Mouse (Mus musculus) brain, embryonic 18.5 days (tissue): ENCODE results near the gene Lasp1.
"Not testable (repeated sequence)": the region's sequence is repeated elsewhere in the genome, so short reads cannot be mapped to it uniquely, and the experiment has no call there.

ENCODE experiments used
- DNase-seq: peaks from one replicate; pipeline ENCODE4 v3.0.0-alpha.2; 2012; ENCODE audit warnings: low read depth, low spot score

The Lasp1 gene

GRCm38 (mm10) chr11:97872378-97872777, 73.6 kb downstream of the Lasp1 start:
- not testable (repeated sequence) for DNase-seq

DNA sequence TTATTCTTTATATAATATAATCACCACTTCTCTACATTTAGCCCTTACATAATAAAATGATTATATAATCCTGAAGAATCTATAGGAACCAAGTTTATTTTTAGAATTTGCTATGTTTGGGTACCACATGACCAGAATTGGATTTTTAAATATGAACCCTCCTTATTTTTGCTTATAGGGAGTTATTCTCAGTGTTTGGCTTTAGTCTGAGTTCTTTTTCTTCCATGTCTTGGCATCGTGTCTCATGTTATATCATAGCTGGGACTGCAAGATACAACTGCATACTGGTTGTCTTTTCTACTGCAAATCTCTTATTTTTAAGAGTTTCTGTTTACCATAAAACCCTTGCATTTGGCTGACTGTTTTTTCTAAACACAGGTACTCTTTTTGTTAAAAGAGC, 75.6 kb downstream of the Lasp1 start:
- DNase-seq, result no peak

- no peak for DNase-seq
These were observed 78.5 kb downstream of the Lasp1 start for GRCm38 (mm10) chr11:97877341-97877740.

- DNase-seq, result no peak
These were observed 81.6 kb downstream of the Lasp1 start for GRCm38 (mm10) chr11:97880362-97880761.

DNA sequence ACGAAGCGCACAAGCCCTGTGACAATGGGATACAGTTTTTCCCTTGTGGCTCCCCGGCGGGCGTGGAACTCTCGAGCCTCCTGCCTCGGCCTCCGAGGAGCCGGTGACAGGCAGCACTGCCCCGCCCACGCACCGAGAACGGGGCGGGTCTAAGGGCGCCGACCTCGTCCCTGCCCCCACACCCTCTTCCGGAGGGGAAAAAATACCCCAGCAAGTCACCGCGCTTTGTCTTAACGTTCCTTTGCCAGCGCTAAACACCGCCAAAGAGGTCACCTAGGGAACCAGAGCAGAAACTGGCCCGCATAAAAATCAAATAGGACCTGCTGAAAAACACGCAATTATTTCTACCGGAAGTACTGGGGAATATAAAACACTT, 84.7 kb downstream of the Lasp1 start:
- DNase-seq, result no peak

- DNase-seq, result peak; percentile 96
These were observed 85.3 kb downstream of the Lasp1 start, which contains the start of gene Fbxo47 for GRCm38 (mm10) chr11:97883918-97884600. Gene Fbxo47, minus strand, starts transcription at chr11:97884154.

- no peak for DNase-seq
These were observed 85.9 kb downstream of the Lasp1 start for GRCm38 (mm10) chr11:97884601-97885185.

DNA sequence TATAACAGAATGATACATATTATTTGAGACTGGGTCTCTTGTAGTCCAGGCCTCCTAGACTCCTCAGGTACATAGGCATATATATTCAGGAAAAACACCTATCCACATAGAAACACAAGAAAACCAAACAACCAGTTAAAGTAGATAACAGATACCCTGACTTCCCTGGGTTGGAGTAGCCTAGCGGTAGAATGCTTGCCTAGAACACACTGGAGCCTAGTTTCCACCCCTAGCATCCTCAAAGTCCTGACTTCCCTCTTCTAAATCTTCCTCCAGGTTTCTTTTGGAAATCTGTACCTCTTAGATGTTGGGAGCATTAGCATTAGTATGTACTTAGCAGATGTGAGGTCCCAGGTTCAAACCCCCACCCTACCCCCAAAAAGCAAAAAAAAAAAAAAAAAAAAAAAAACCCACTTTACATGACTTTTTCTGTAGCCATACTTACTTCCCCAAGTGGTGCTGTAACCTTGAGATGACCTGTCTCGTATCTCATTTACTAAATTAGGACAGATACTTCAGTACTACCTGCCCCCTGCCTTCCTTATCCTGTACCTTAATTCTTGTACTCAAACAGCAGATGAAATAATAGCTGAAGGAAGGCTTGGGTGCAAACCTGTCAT, 86.6 kb downstream of the Lasp1 start:
- no peak for DNase-seq
